Mouse (Mus musculus) thymus, postnatal 14 days (tissue): ENCODE measurements around the gene Prr12.

Experiments used
- DNase-seq: peaks from one replicate; pipeline ENCODE4 v3.0.0; 2021

Gene Prr12

GRCm38 (mm10) chr7:45077322-45077721 lies 24.6 kb upstream of the Prr12 start:
- DNase-seq = no peak

GRCm38 (mm10) chr7:45076501-45076900 lies 23.8 kb upstream of the Prr12 start:
- no peak for DNase-seq

GRCm38 (mm10) chr7:45075405-45075804 lies 22.7 kb upstream of the Prr12 start:
- no peak for DNase-seq

DNA sequence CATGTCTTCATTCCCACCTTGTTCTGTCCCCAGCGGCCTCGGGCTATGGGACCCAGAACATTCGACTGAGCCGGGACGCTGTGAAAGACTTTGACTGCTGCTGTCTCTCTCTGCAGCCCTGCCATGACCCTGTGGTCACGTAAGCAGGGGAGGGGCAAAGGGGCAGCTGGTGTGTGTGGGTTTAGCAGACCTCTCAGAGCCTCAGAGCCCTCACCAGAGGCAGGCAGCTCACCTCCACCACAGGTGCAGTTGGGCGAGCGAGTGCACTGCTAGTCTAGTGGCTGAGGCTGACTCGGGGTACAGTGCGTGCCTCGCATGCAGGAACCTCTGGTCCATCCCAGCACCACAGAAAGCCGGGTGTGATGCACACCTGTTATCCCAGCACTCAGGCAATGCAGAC lies 21.3 kb upstream of the Prr12 start:
- DNase-seq = no peak

DNA sequence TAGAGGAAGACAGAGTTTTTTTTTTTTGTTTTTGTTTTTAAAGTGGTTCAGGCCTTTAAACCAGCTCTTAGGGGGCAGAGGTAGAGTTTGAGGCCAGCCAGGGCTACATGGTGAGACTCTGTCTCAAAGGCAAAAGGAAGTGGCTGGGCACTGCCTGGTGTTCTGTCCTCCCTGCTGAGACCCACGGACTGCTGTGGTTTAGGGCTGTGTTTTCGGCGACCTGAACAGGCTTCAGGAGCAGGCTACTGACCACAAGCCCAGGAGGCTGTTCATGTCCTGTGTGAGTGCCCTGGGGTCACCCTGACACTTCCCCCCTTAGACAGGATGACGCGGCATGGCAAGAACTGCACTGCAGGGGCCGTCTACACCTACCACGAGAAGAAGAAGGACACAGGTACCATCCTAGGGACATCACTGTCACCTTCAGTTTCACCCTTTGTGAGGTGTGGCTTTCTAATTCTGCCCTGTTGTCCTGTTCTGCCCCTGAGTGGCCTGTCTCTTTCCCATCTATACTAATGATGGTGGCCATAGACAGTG lies 20.6 kb upstream of the Prr12 start:
- no peak for DNase-seq

- no peak for DNase-seq
Measured at GRCm38 (mm10) chr7:45072230-45072629, 19.5 kb upstream of the Prr12 start.

- DNase-seq = no peak
Measured at GRCm38 (mm10) chr7:45069671-45070070, 17.0 kb upstream of the Prr12 start.

- peak; percentile 71 for DNase-seq
Measured at GRCm38 (mm10) chr7:45068000-45068318, 15.3 kb upstream of the Prr12 start.

GRCm38 (mm10) chr7:45067190-45067999 lies 14.7 kb upstream of the Prr12 start:
- no peak for DNase-seq

DNA sequence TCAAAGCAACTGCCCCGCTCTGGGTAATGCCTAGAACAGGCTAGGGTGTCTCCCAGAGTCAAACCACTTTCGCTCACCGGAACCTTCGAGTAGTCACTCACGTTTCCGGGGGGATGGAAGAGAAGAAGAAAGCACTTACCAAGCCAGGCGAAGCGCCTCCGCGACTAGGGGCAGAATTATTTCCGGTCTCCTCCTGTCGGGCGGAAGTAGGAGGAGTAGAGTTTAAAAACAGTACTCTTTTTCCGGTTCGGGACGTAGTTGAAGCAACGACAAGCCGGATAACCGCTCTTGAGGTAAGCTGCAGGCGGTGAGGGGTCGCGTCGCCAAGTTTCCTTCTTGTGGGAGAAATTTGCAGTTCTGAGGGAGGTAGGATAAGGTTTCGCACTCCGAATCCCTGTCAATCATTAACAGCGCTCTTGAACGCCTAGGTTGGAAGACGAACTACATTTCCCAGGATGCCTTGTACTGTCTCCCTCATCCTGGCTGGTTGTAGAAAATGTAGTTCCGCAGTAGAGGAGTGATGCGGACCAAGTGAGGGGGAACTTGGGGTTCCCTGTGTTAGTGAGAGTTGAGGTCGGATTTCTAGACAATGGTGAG lies 9.7 kb upstream of the Prr12 start, which contains the start of the genes Nosip and Prrg2:
Gene Nosip, plus strand, starts transcription at position 191 of the 597 bp plus-strand sequence.
Gene Prrg2, minus strand, starts transcription at position 439 of the 597 bp plus-strand sequence.
- DNase-seq = peak; percentile 95

DNA sequence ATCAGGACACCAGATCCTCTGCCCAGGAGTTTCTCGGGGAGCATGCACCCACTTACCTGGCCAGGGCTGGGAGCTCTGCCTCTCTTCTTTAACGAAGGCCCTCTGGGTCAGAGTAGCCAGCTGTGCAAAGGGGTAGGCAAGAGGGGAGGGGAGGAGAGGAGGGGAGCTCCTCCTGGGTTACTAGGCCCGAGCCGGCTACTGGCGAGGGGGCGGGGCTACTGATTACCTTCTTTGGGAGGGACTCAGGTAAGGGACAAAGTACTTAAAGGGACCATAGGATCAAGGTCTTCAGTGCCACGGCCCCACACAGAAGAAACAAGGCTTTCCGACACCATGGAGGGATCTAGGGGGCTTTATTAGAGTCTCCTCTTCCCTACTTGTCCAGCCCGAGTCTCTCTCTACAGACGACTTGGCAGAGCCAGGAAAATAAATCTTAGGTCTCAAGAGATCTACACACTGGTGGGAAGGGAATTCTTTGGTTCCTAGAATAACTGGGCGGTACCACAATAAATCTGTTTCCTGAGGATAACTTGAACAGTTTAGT lies 8.9 kb upstream of the Prr12 start:
- peak; percentile 46 for DNase-seq

GRCm38 (mm10) chr7:45060632-45061122 lies 8.0 kb upstream of the Prr12 start:
- no peak for DNase-seq

DNA sequence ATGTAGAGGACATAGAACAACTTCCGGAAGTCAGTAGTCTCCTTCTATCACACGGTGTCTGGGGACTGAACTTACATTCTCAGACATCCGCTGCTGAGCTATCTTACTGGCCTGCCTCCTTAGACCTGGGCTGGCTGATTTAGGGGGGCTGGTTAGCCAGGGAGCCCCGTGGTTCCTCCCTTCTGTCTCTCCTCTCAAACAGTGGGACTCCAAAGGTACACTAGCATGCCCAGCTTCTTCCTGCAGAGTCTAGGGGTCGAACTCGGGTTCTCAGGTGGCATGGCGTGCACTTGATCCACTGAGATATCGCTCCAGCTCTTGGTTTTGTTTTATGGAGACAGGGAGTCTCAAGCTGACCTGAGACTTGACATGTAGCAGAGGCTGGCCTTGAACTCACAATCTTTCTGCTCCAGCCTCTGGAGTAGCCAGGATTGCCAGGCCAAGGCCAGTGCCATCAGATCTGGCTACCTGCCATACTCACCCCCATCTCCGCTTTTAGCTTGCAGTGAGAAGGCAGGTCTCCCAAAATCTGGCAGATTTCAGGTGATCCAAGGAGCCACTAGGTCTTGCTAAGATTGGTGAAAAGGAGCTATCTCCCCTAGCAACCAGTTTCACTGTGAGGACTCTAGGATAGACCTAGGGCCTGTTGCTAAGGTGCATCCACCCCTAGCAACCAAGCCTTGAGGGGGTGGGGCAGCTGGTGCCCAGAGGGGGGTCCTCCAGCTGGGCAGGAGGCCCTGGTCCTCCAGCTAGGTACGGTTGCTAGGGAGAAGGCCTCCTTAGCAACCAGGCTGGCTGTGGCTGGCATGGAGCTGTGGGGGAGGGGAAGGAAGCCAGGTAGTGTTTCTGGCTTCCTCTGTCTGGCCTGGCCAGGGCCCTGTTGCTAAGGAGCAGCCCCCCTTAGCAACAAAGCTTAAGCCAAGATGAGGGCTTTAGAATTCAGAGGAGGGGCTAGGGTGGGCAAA lies 6.2 kb upstream of the Prr12 start:
- no peak for DNase-seq

GRCm38 (mm10) chr7:45056972-45057348 lies 4.3 kb upstream of the Prr12 start:
- no peak for DNase-seq

DNA sequence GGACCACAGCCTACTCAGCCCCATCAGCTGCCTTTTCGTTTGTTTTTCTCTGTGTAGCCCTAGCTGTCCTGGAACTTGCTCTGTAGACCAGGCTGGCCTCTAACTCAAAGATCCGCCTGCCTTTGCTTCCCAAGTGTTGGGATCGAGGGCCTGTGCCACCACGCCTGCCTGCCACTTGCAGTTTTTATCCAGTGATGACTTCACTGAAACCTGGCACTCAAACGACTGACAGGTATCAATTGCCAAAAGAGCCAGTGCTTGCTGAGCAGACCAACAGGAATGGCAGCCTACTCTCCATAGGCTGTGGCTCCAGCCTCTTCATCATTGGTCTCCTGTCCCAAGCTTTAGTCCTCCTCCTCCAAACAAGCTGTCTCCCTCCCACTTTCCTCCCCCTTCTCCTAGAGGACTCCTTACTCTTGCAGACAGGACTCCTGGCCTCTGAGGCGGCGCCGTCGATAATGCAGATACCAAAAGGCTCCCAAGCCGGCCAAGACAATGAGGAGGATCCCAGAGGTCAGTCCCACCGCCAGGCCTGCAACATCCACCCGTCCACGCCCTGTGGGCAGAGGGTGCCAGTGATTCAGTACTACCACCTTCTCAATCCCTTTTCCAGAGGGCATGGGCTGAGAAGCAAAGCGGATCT lies 3.8 kb upstream of the Prr12 start:
- no peak for DNase-seq

- DNase-seq = peak; percentile 97
Measured at GRCm38 (mm10) chr7:45053931-45054510, 1.3 kb upstream of the Prr12 start.

- peak; percentile 88 for DNase-seq
Measured at GRCm38 (mm10) chr7:45053117-45053930, 643 bp upstream of the Prr12 start.

DNA sequence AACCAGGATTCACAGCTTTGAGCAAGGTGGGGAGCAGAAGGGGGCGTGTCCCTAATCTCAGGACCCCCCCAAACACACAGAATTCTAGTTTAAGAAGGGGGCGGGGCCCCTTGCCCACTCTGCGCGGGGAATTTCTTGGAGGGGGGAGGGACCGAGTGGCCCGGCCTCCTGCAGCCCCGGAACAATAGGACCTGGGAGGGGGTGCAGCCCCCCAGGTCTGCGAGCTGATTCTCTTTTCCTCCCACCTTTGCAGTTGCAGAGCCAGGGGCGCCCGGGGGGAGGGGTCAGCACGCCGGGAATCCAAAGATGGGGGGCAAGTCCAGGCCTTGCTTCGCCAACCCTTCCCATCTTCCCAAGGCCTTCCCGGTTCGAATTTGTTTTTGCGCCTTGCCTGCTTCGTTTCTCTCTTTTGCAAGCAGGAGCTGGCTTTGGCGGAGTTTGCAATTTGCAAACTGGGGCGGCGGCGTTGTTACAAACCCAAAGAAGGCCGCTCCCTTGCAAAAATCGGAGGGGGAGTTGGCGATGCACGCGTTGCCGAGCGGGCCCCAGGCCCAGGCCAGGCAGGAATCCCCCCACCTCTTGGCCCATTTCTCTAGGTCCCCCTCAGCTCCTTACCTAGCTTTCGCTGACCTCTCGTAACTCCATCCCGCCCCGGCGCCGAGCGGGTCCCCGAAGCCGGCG lies 360 bp downstream of the Prr12 start:
- peak; percentile 62 for DNase-seq

DNA sequence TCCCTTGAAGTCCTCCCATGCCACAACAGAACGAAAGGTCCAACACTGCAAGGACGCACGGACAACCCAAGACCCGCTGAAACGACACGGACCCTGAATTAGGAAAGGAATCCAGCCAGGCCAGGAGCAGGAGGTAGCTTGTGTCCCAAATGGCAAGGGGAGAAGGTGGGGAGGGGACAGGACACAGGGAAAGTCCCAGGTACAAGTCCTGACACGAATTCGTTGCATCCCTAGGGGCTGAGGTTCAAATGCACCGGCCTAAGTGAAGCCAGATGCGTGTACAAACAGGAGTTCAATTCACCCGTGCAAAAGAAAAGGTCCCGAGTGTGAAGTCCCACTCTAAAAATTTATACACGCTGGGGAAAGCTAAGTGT lies 1.1 kb downstream of the Prr12 start:
- no peak for DNase-seq

- peak; percentile 53 for DNase-seq
Measured at GRCm38 (mm10) chr7:45050945-45051600, 1.6 kb downstream of the Prr12 start.
